Mouse (Mus musculus) adrenal gland, adult 18-20 months (tissue): ENCODE data around the gene Adgrf5. TPM values are rescaled to one million over a fixed set of nuclear protein-coding genes. Genes with fewer than 3 reads are reported as not detected.

Source experiments
- total RNA-seq, 2 experiments: library from RNA; stranded (reverse); gene quantifications; 1 replicate in 1 of 2; 2 replicates in 1 of 2; pipeline ENCODE4 v1.2.3; 2021

The Adgrf5 gene
- total RNA-seq, 2 experiments from 2014 or later = 74.1 to 80.3 TPM

Other genes with a start within 250 kb of the Adgrf5 start
- not detected for gene Adgrf1, start 90.1 kb upstream of the Adgrf5 start, total RNA-seq
- gene Mep1a, start 142.4 kb downstream of the Adgrf5 start, total RNA-seq = under 1 TPM in 1 of 2 experiments, not detected in 1; 0.23 TPM
- gene Ankrd66, start 183.2 kb downstream of the Adgrf5 start, total RNA-seq = not detected
- 10 to 100 TPM; 16.9 to 34.4 TPM for gene Pla2g7, start 207.6 kb downstream of the Adgrf5 start, total RNA-seq